20 mouse cellular contexts compared by ENCODE assay signal in genomic region chr17:26515675-26516074, GRCm38 (mm10). TPM values are rescaled to one million over a fixed set of nuclear protein-coding genes. Genes with fewer than 3 reads are reported as not detected.
DNase-seq lines count a peak whose midpoint lies in the region; ATAC-seq and TF ChIP-seq lines count a peak whose summit lies in the region.
"Had no signal": no experiment of that assay in that cellular context is flagged by ENCODE, and none has a peak within 500 bp of the region (broad histone marks: within the 10 kb centered on the region; RNA-seq: fewer than 3 reads in every experiment).

No protein-coding gene starts in this region.

- ATAC-seq in lung, postnatal 0 days: peak; percentile 29
- no peak for ATAC-seq in liver, embryonic 12.5 days
- ATAC-seq in liver, embryonic 16.5 days (ENCODE audit: low read depth): no peak
- ATAC-seq: forebrain, postnatal 0 days; hindbrain, postnatal 0 days had no signal

- H3K4me3 ChIP-seq in lung, postnatal 0 days (ENCODE audit: low read depth, low read length): no peak overlapping the region
- no peak overlapping the region for H3K4me3 ChIP-seq in liver, embryonic 12.5 days
- no peak overlapping the region for H3K4me3 ChIP-seq in liver, embryonic 16.5 days (ENCODE audit: low read depth, low read length)
- H3K4me3 ChIP-seq: embryonic facial prominence, embryonic 13.5 days; forebrain, embryonic 12.5 days; heart, embryonic 13.5 days; hindbrain, embryonic 13.5 days had no signal

- no peak overlapping the region for H3K4me2 ChIP-seq in lung, postnatal 0 days (replicated peaks; ENCODE audit: low read depth, low read length)
- no peak overlapping the region for H3K4me2 ChIP-seq in liver, embryonic 12.5 days
- no peak overlapping the region for H3K4me2 ChIP-seq in liver, embryonic 16.5 days (ENCODE audit: low read depth, low read length)
- H3K4me2 ChIP-seq: embryonic facial prominence, embryonic 13.5 days; forebrain, embryonic 12.5 days; hindbrain, embryonic 13.5 days had no signal

- no peak for TF ChIP-seq CTCF in lung, postnatal 0 days (IDR thresholded peaks at IDR 0.05)

- H3K9ac ChIP-seq in lung, postnatal 0 days (replicated peaks; ENCODE audit: low read depth): no peak overlapping the region
- peak overlapping the region; percentile 15; the same call in 1 of the 2 replicates for H3K9ac ChIP-seq in liver, embryonic 12.5 days
- no peak overlapping the region for H3K9ac ChIP-seq in liver, embryonic 16.5 days (ENCODE audit: low read depth, low read length)
- H3K9ac ChIP-seq: embryonic facial prominence, embryonic 13.5 days; forebrain, embryonic 12.5 days; forebrain, postnatal 0 days; hindbrain, embryonic 13.5 days had no signal

- no peaks in the 10 kb centered on the region for H3K36me3 ChIP-seq in lung, postnatal 0 days (ENCODE audit: insufficient read depth, low read length)
- H3K36me3 ChIP-seq in liver, embryonic 12.5 days: no peaks in the 10 kb centered on the region
- no peaks in the 10 kb centered on the region for H3K36me3 ChIP-seq in liver, embryonic 16.5 days (ENCODE audit: control insufficient read depth, insufficient read depth)
- H3K36me3 ChIP-seq: embryonic facial prominence, embryonic 13.5 days; forebrain, embryonic 12.5 days; heart, embryonic 13.5 days; hindbrain, embryonic 13.5 days had no signal

- peak; percentile 84 for DNase-seq in heart, adult 11 months
- DNase-seq in heart, postnatal 4 days: no peak
- DNase-seq in lung, postnatal 0 days (ENCODE audit: low spot score): peak; percentile 77
- DNase-seq in lung, postnatal 10 days: no peak
- DNase-seq in layer of hippocampus, postnatal 25 days (ENCODE audit: extremely low spot score in 1 of 2, low spot score in 1 of 2): no peak
- DNase-seq in ovary, adult 18-20 months (ENCODE audit: low spot score): no peak
- DNase-seq: adrenal gland, postnatal 25 days; cerebellum, adult 18-20 months; cerebellum, adult 9-11 months; cerebellum, postnatal 36 days; forebrain, postnatal 0 days; gastrocnemius, postnatal 25 days; heart, postnatal 36 days had no signal

- H3K4me1 ChIP-seq in lung, postnatal 0 days (ENCODE audit: insufficient read depth, low read depth, low read length): peaks cover 6% of the 10 kb centered on the region; the same call in 1 of the 2 replicates
- H3K4me1 ChIP-seq in liver, embryonic 12.5 days: peaks cover 64% of the 10 kb centered on the region
- peaks cover 61% of the 10 kb centered on the region for H3K4me1 ChIP-seq in liver, embryonic 16.5 days (ENCODE audit: control insufficient read depth, low read depth, low read length)
- H3K4me1 ChIP-seq: forebrain, embryonic 12.5 days had no signal

- no peaks in the 10 kb centered on the region for H3K9me3 ChIP-seq in lung, postnatal 0 days (ENCODE audit: low read length)
- H3K9me3 ChIP-seq in liver, embryonic 12.5 days (replicated peaks): no peaks in the 10 kb centered on the region
- H3K9me3 ChIP-seq in liver, embryonic 16.5 days (replicated peaks; ENCODE audit: control insufficient read depth, low read length): no peaks in the 10 kb centered on the region
- H3K9me3 ChIP-seq: embryonic facial prominence, embryonic 13.5 days; forebrain, embryonic 12.5 days; heart, embryonic 13.5 days; hindbrain, embryonic 13.5 days had no signal

- WGBS in lung, postnatal 0 days: 55% methylated on average over 4 of the region's 4 CpGs
- WGBS in liver, embryonic 12.5 days (ENCODE audit: insufficient replicate concordance): 88% methylated on average over 4 of the region's 4 CpGs
- 87% methylated on average over 4 of the region's 4 CpGs for WGBS in liver, embryonic 16.5 days (ENCODE audit: insufficient replicate concordance)

- 0 out of 2 replicates have a peak, but pooled peaks have one; percentile 21 for TF ChIP-seq EP300 in lung, postnatal 0 days (IDR thresholded peaks at IDR 0.05)

- no peak overlapping the region; the same call in 1 of the 2 replicates for H3K27ac ChIP-seq in lung, postnatal 0 days (ENCODE audit: low read length)
- H3K27ac ChIP-seq in liver, embryonic 12.5 days: peak overlapping the region; percentile 99
- peak overlapping the region; percentile 93 for H3K27ac ChIP-seq in liver, embryonic 16.5 days (ENCODE audit: low read length)
- H3K27ac ChIP-seq: embryonic facial prominence, embryonic 13.5 days; forebrain, embryonic 12.5 days; hindbrain, embryonic 13.5 days; hindbrain, postnatal 0 days had no signal

- H3K27me3 ChIP-seq in lung, postnatal 0 days (replicated peaks; ENCODE audit: insufficient read depth, low read length): no peaks in the 10 kb centered on the region
- no peaks in the 10 kb centered on the region for H3K27me3 ChIP-seq in liver, embryonic 12.5 days (replicated peaks)
- no peaks in the 10 kb centered on the region for H3K27me3 ChIP-seq in liver, embryonic 16.5 days (ENCODE audit: control insufficient read depth, insufficient read depth, low read depth, low read length)
- H3K27me3 ChIP-seq: embryonic facial prominence, embryonic 13.5 days; forebrain, embryonic 12.5 days; heart, embryonic 13.5 days had no signal

RNA-seq across cellular contexts. Expression of gene Ergic1, which starts 45.6 kb away (rescaled TPM):
- 100 to 1,000 TPM; 109 to 115 TPM for total RNA-seq in heart, postnatal 4 days (2021)
- polyA plus RNA-seq in lung, postnatal 0 days (2015; fragmentation: Nextera tagmentation; extraction: Ambion mirVana): 47.9 and 50.6 TPM in 2 replicates
- polyA plus RNA-seq in liver, embryonic 12.5 days (2016; fragmentation: Nextera tagmentation; extraction: Ambion mirVana): 44.6 and 45.7 TPM in 2 replicates
- 36.0 and 39.0 TPM in 2 replicates for polyA plus RNA-seq in liver, embryonic 16.5 days (2015; fragmentation: Nextera tagmentation; extraction: Ambion mirVana)
- total RNA-seq in layer of hippocampus, postnatal 25 days (2021): 100 to 1,000 TPM; 114 to 118 TPM

RNA-seq across cellular contexts. Expression of gene Dusp1, which starts 46.3 kb away (rescaled TPM):
- total RNA-seq in heart, postnatal 4 days (2021): 10 to 100 TPM; 66.9 to 69.5 TPM
- 68.4 and 79.3 TPM in 2 replicates for polyA plus RNA-seq in lung, postnatal 0 days (2015; fragmentation: Nextera tagmentation; extraction: Ambion mirVana)
- 28.6 and 28.7 TPM in 2 replicates for polyA plus RNA-seq in liver, embryonic 12.5 days (2016; fragmentation: Nextera tagmentation; extraction: Ambion mirVana)
- polyA plus RNA-seq in liver, embryonic 16.5 days (2015; fragmentation: Nextera tagmentation; extraction: Ambion mirVana): 22.7 and 25.9 TPM in 2 replicates
- 10 to 100 TPM; 14.7 to 18.3 TPM for total RNA-seq in layer of hippocampus, postnatal 25 days (2021)

Comparison
In these comparisons a context has a peak if more than half of its experiments do, and no peak if none do; other contexts are left out.
1. DNase-seq: peak in heart, adult 11 months (single experiment) and lung, postnatal 0 days (single experiment); none in heart, postnatal 4 days (single experiment), lung, postnatal 10 days (single experiment), layer of hippocampus, postnatal 25 days (0 of 2) and ovary, adult 18-20 months (single experiment).